Mouse (Mus musculus) lung, adult 2 months (tissue): ENCODE measurements around the gene Drg1. TPM values are rescaled to one million over a fixed set of nuclear protein-coding genes. Genes with fewer than 3 reads are reported as not detected.
"Not testable (repeated sequence)": the region's sequence is repeated elsewhere in the genome, so short reads cannot be mapped to it uniquely, and the experiment has no call there.

ENCODE experiments used
- DNase-seq: peaks from one replicate; pipeline ENCODE4 v3.0.0; 2022
- H3K4me1 ChIP-seq: fragments of 200-500 bp; 2 replicates; pipeline ENCODE4 v1.6.1; 2011; ENCODE audit warnings: low read length; ENCODE audit not compliant: control insufficient read depth, insufficient read depth
- H3K4me3 ChIP-seq: fragments of 200-500 bp; replicated peaks from 2 replicates; pipeline ENCODE3; 2011; ENCODE audit warnings: low read depth, mild to moderate bottlenecking, control low read depth, low read length; ENCODE audit errors: extremely low read depth
- POLR2A ChIP-seq: fragments of 200-500 bp; IDR thresholded peaks from 2 replicates; pipeline ENCODE4 v1.6.1; 2011; ENCODE audit warnings: low read depth, mild to moderate bottlenecking, control low read depth, low read length, borderline replicate concordance; ENCODE audit errors: extremely low read depth
- WGBS: fragments of 180-500 bp; shearing (Covaris S2); methylation state at CpG from one replicate; pipeline ENCODE4 v1.1.7; 2018; 5-methylcytosine and 5-hydroxymethylcytosine counted together
- polyA plus RNA-seq: library from polyadenylated mRNA; depleted of rRNA; stranded (reverse); fragments of >200 nt; gene quantifications from 2 replicates; pipeline ENCODE4 v1.2.3, GENCODE M21; 2012

Drg1 gene
- polyA plus RNA-seq, 1 experiment, result 21.5 TPM

DNA sequence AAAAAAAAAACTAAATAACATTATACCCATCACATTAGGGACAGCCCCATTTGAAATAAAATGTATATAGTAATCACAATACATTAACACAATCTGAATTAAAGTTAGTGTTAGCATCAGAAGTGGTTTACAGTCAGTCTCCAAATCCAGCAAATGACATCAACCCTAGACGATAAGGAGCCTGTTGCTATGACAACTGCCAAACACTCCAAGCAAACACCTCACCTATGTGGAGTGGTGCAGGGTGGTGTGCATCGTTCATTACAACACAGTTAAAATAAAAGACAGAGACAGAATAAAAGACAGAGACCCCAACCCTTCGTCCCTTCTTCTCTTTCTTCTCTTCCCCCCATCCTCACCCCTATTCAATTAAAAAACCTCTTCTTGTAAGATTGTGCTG, 102.6 kb downstream of the Drg1 start:
- not testable (repeated sequence) for H3K4me1 ChIP-seq, H3K4me3 ChIP-seq
- 51% methylated on average over 3 of the region's 3 CpGs for WGBS
- DNase-seq, result peak; percentile 45

- not testable (repeated sequence) for H3K4me3 ChIP-seq, DNase-seq, H3K4me1 ChIP-seq
- WGBS, result 84% methylated on average over 2 of the region's 2 CpGs
These were observed 103.1 kb downstream of the Drg1 start for GRCm38 (mm10) chr11:3163122-3163521.

- H3K4me1 ChIP-seq, H3K4me3 ChIP-seq: not testable (repeated sequence)
- DNase-seq, result peak; percentile 70
- WGBS, result 61% methylated on average over 5 of the region's 5 CpGs
These were observed 103.8 kb downstream of the Drg1 start for GRCm38 (mm10) chr11:3162236-3162897.

DNA sequence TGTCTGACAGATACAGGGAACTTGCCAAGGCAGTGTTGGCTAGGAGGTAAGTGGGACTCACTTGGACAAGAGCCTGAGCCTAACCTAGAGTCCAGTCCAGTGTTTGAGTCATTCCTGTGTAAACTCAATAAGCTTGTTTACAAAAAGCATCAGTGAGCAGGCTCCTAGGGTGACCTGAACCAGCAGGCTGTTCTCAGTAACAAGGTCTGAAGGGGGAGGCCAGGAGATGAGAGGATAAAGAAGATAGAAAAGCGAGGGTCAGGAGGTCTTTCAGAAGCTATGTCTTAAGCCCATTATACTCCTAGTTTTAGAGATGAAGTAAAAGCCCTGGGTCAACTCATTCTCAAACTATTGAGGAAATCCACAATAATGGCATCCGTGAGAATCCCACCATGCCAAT, 104.8 kb downstream of the Drg1 start:
- 32% methylated on average over 1 of the region's 2 CpGs for WGBS
- peak; percentile 68 for DNase-seq
- H3K4me1 ChIP-seq, H3K4me3 ChIP-seq: not testable (repeated sequence)

DNA sequence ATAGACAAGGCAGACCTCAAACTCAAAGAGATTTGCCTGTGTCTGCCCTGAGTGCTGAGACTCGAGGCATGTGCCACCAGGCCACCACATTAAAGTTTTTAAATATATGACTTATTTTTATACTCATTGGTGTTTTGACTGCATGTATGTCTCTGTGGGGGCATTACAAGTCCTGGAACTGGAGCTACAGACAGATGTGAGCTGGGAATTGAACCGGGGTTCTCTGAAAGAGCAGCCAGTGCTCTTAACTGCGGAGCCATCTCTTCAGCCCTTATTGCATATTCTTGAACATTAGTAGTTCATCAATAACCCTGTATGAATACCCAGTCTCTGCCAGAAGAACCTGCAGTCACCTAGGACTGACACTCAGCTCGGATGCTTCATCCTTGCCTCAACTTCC, 107.4 kb downstream of the Drg1 start:
- H3K4me3 ChIP-seq, H3K4me1 ChIP-seq, DNase-seq: not testable (repeated sequence)
- 91% methylated on average over 4 of the region's 4 CpGs for WGBS

DNA sequence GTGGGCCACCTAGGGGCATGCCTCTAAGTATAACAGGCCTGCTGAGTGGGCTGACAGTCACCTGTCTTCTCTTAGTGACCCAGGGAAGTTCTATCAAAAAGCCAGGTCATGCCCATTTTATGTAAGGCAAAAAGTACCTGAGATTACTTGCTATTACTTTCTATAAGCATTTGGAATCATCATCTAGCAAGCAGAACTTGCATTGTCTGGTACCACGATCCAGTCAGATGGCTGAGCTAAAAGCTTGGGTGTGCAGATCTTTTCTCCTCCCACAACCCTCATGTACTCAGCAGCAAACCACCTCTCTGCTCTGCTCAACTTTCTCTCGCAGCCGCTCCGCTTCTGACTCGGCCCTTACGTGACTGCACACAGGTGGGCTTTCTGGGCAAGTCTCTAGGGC, 108.2 kb downstream of the Drg1 start:
- WGBS, result 97% methylated on average over 6 of the region's 6 CpGs
- not testable (repeated sequence) for H3K4me1 ChIP-seq, DNase-seq, H3K4me3 ChIP-seq

GRCm38 (mm10) chr11:3156991-3157390, 109.2 kb downstream of the Drg1 start:
- not testable (repeated sequence) for H3K4me3 ChIP-seq

DNA sequence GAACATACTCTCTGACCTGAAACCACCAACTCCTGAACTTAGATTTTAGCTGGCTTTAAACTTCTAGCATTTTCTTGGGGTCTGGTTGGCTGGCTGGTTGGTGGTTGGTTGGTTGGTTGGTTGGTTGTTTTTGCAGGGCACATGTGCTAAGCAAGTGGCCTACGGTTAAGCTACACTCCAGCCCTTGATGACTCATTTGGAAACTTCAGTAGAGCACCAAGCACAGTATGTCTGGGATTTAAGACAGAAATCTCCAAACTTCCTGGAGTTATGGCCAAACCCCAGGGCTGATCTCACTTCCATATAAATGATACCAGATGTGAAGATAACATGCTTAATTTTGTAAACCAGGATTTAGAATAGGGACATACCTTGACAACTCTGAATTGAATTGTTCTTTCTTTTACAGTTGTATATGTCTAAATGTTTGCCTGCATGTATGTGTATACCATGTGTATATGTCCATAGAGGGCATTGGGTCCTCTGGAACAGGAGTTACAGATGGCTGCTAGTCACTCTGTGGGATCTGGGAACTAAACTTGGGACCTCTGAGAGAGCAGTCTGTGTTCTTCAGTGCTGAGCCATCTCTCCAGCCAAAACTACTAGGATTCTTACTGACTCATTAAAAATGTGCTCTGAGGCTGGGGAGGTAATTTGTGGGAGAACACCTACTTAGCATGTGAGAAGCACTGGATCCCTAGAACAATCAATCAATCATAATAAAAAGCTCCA, 112.4 kb downstream of the Drg1 start:
- H3K4me3 ChIP-seq, H3K4me1 ChIP-seq: not testable (repeated sequence)
- peak; percentile 65 for DNase-seq
- 55% methylated on average over 1 of the region's 1 CpGs for WGBS

More at GRCm38 (mm10) chr11:3156991-3157390, 109.2 kb downstream of the Drg1 start:
- WGBS, result 93% methylated on average over 2 of the region's 3 CpGs
- H3K4me1 ChIP-seq, DNase-seq: not testable (repeated sequence)

DNA sequence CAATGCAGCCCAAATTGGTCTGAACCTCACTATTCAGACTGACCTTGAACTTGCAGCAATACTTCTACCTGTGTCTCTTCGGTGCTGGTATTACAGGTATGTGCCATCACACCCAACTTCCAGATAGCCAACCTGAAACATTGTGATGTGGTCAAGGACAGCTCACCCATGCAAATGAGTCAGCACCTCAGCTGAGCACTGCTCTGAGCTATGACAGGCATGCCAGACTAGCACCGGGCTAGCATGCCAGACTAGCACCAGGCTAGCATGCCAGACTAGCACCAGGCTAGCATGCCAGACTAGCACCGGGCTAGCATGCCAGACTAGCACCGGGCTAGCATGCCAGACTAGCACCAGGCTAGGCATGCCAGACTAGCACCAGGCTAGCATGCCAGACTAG, 114.9 kb downstream of the Drg1 start:
- DNase-seq, H3K4me1 ChIP-seq, H3K4me3 ChIP-seq: not testable (repeated sequence)
- WGBS, result 85% methylated on average over 4 of the region's 4 CpGs

DNA sequence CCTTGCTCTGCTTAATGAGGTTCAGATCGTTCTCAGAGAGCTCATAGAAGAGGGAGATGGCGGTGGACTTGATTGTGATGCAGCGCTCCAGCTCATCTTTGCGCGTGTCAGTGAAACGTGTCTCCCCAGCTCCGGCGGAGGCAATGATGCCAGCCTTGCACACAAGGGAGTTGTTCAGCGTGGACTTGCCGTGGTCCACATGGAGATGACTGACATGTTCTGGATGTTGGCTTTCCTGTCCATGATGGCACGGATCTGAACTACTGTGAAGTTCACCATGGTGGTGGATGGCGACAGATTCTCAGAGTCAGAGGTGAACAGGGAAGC, 115.6 kb downstream of the Drg1 start:
- H3K4me3 ChIP-seq, H3K4me1 ChIP-seq, DNase-seq: not testable (repeated sequence)
- 96% methylated on average over 12 of the region's 12 CpGs for WGBS

DNA sequence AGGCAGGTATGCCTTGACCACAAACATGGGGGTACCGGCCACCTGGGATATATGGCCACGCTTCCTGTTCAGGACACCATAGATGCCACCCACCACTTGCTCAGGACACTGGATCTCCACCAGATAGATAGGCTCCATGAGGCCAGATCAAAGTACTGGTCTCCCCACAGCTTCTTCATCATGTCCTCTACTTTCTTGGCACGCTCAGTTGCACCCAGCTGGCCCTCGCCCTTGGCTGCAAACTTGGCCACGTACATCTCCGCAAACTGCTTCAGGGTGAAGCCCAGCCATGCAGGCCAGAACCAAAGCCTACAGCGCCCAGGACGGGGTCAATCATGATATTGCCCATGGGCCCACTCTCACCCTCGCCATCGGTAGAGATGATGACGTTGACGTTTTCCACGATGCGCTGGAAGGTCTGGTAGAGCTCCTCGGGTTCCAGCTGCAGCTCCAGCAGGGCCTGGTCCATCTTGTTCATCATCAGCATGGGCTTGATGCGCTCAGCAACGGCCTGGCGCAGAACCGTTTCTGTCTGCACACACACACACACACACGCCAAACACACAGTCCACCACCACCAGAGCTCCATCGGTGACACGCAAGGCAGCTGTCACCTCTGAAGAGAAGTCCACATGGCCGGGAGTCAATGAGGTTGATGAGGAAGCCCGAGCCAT, 116.1 kb downstream of the Drg1 start:
- H3K4me1 ChIP-seq, H3K4me3 ChIP-seq, DNase-seq: not testable (repeated sequence)
- WGBS, result 91% methylated on average over 24 of the region's 24 CpGs
- TF ChIP-seq POLR2A, result 0 out of 2 replicates have a peak, but pooled peaks have one; percentile 9

DNA sequence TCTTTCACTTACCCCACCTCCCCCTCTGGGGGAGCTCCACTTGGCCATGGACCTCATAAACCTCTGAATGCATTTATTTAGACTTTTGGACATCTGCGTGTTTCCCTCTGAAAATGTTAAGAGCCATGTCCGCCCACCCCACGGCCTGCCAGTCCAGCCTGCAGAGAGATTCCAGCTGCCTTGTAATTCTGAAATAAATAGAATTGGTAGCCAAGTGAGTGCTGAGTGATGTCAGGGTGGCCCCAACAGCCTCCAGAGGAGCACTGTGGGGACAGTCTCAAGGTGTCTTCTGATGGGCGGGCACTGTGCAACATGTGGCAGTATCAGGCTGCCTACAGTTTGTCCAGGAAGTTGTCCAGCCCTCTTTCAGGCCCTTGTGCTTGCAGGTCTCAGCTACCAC, 116.7 kb downstream of the Drg1 start:
- not testable (repeated sequence) for H3K4me3 ChIP-seq, DNase-seq, H3K4me1 ChIP-seq
- 76% methylated on average over 4 of the region's 4 CpGs for WGBS

DNA sequence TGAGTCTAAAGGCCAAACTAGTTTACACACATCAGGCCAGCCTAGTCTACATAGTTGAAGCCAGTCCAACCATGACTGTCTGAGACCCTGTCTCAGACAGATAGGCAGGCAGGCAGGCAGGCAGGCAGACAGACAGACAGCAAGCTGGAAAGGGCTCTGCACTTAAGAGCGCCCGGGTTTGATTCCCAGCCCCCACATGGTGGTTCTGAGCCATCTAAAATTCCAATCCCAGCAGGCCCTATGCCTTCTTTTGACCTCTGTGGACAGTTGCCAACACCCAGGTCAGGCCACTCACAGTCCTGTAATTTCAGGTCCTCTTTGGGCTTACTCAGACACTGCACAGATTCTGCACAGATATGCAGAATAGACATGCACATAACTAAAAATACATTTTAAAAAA, 119.4 kb downstream of the Drg1 start:
- not testable (repeated sequence) for H3K4me1 ChIP-seq, DNase-seq, H3K4me3 ChIP-seq
- 60% methylated on average over 2 of the region's 2 CpGs for WGBS

- 64% methylated on average over 9 of the region's 9 CpGs for WGBS
- DNase-seq, H3K4me3 ChIP-seq, H3K4me1 ChIP-seq: not testable (repeated sequence)
These were observed 120.7 kb downstream of the Drg1 start for GRCm38 (mm10) chr11:3145359-3146165.

GRCm38 (mm10) chr11:3143984-3144383, 122.2 kb downstream of the Drg1 start:
- 60% methylated on average over 3 of the region's 3 CpGs for WGBS
- DNase-seq, H3K4me3 ChIP-seq: not testable (repeated sequence)

More at GRCm38 (mm10) chr11:3143984-3144383, 122.2 kb downstream of the Drg1 start:
- H3K4me1 ChIP-seq, result not testable (repeated sequence)
